Mouse (Mus musculus) small intestine, adult 2 months (tissue): ENCODE measurements around the gene Gal3st1. TPM values are rescaled to one million over a fixed set of nuclear protein-coding genes. Genes with fewer than 3 reads are reported as not detected.

Experiments
- H3K27ac ChIP-seq: fragments of 200-500 bp; 2 replicates; pipeline ENCODE4 v1.5.1; 2012; ENCODE audit warnings: low read depth, low read length, control low read depth, inconsistent platforms; ENCODE audit not compliant: insufficient read depth
- H3K27me3 ChIP-seq: fragments of 200-500 bp; 2 replicates; pipeline ENCODE4 v1.6.1; 2012; ENCODE audit warnings: mild to moderate bottlenecking, moderate library complexity, low read length, inconsistent platforms; ENCODE audit not compliant: control insufficient read depth, insufficient read depth
- H3K36me3 ChIP-seq: fragments of 200-500 bp; 2 replicates; pipeline ENCODE4 v1.6.1; 2012; ENCODE audit warnings: mild to moderate bottlenecking, low read length, control low read depth, inconsistent platforms; ENCODE audit not compliant: control insufficient read depth, insufficient read depth
- H3K4me1 ChIP-seq: fragments of 200-500 bp; 2 replicates; pipeline ENCODE4 v1.6.1; 2012; ENCODE audit warnings: low read length, inconsistent platforms, mixed read lengths; ENCODE audit not compliant: control insufficient read depth, insufficient read depth, insufficient read length
- H3K4me3 ChIP-seq: fragments of 200-500 bp; 2 replicates; pipeline ENCODE4 v1.5.1; 2012; ENCODE audit warnings: low read depth, mild to moderate bottlenecking, control low read depth, inconsistent platforms, low read length, moderate library complexity
- CTCF ChIP-seq: fragments of 200-500 bp; IDR thresholded peaks from 2 replicates; pipeline ENCODE4 v1.5.1; 2012; ENCODE audit warnings: low read depth, mild to moderate bottlenecking, control low read depth, inconsistent platforms, low read length, moderate library complexity, mixed read lengths; ENCODE audit not compliant: insufficient replicate concordance, insufficient read length; ENCODE audit errors: extremely low read depth
- POLR2A ChIP-seq: fragments of 200-500 bp; IDR thresholded peaks from 2 replicates; pipeline ENCODE4 v1.6.1; 2012; ENCODE audit warnings: low read depth, mild to moderate bottlenecking, control low read depth, inconsistent platforms, low read length, moderate library complexity
- WGBS: fragments of 180-500 bp; shearing (Covaris S2); methylation state at CpG from one replicate; pipeline ENCODE4 v1.1.7; 2018; 5-methylcytosine and 5-hydroxymethylcytosine counted together
- polyA plus RNA-seq: library from polyadenylated mRNA; depleted of rRNA; stranded (reverse); fragments of >200 nt; gene quantifications from 2 replicates; pipeline ENCODE4 v1.2.3, GENCODE M21; 2012

Gene Gal3st1
- polyA plus RNA-seq, 1 experiment, result 124 TPM

- TF ChIP-seq POLR2A, result no peak
- no peak for TF ChIP-seq CTCF
- Histone ChIP-seq H3K4me3 (no peak overlapping the region), H3K4me1 (no peaks in the 10 kb centered on the region), H3K36me3 (peaks cover 39% of the 10 kb centered on the region), H3K27ac (no peak overlapping the region), H3K27me3 (no peaks in the 10 kb centered on the region)
- WGBS, result 95% methylated on average over 7 of the region's 7 CpGs
These were observed 13.1 kb upstream of the Gal3st1 start for GRCm38 (mm10) chr11:3970361-3970760.

- 88% methylated on average over 7 of the region's 7 CpGs for WGBS
- Histone ChIP-seq H3K36me3 (peaks cover 63% of the 10 kb centered on the region), H3K27me3 (no peaks in the 10 kb centered on the region), H3K27ac (no peak overlapping the region), H3K4me3 (no peak overlapping the region), H3K4me1 (no peaks in the 10 kb centered on the region)
- TF ChIP-seq CTCF (no peak), POLR2A (no peak)
These were observed 10.4 kb upstream of the Gal3st1 start for GRCm38 (mm10) chr11:3973081-3973480.

GRCm38 (mm10) chr11:3974311-3974710 is 9.1 kb upstream of the Gal3st1 start:
- TF ChIP-seq CTCF (no peak), POLR2A (no peak)
- Histone ChIP-seq H3K36me3 (peaks cover 73% of the 10 kb centered on the region), H3K4me3 (no peak overlapping the region), H3K4me1 (no peaks in the 10 kb centered on the region), H3K27me3 (no peaks in the 10 kb centered on the region), H3K27ac (no peak overlapping the region)
- WGBS, result 69% methylated on average over 3 of the region's 3 CpGs

GRCm38 (mm10) chr11:3976678-3977077 is 6.8 kb upstream of the Gal3st1 start, which contains the start of gene 4930556J24Rik:
Gene 4930556J24Rik, minus strand, starts transcription at chr11:3976778.
- 88% methylated on average over 6 of the region's 6 CpGs for WGBS
- peaks cover 67% of the 10 kb centered on the region for H3K36me3 ChIP-seq
- H3K27me3 ChIP-seq, result no peaks in the 10 kb centered on the region

GRCm38 (mm10) chr11:3978421-3978820 is 5.0 kb upstream of the Gal3st1 start:
- TF ChIP-seq POLR2A (no peak), CTCF (no peak)
- H3K27me3 ChIP-seq, result no peaks in the 10 kb centered on the region
- H3K4me1 ChIP-seq, result peaks cover 12% of the 10 kb centered on the region; the same call in 1 of the 2 replicates
- no peak overlapping the region for H3K27ac ChIP-seq
- peaks cover 54% of the 10 kb centered on the region for H3K36me3 ChIP-seq
- H3K4me3 ChIP-seq, result no peak overlapping the region
- 89% methylated on average over 5 of the region's 5 CpGs for WGBS

More at GRCm38 (mm10) chr11:3976678-3977077, 6.8 kb upstream of the Gal3st1 start, which contains the start of gene 4930556J24Rik:
- no peak within 1 kb of the TSS for H3K27ac ChIP-seq
- no peak for TF ChIP-seq POLR2A
- TF ChIP-seq CTCF, result no peak
- H3K4me1 ChIP-seq, result peaks cover 2% of the 10 kb centered on the region; the same call in 1 of the 2 replicates
- no peak within 1 kb of the TSS for H3K4me3 ChIP-seq

GRCm38 (mm10) chr11:3981536-3981935 is 1.9 kb upstream of the Gal3st1 start:
- Histone ChIP-seq H3K4me3 (no peak overlapping the region), H3K27ac (peak overlapping the region; percentile 93; the same call in 1 of the 2 replicates), H3K36me3 (peaks cover 28% of the 10 kb centered on the region), H3K4me1 (peaks cover 22% of the 10 kb centered on the region; the same call in 1 of the 2 replicates), H3K27me3 (no peaks in the 10 kb centered on the region)
- TF ChIP-seq CTCF (no peak), POLR2A (no peak)
- 62% methylated on average over 6 of the region's 6 CpGs for WGBS

- Histone ChIP-seq H3K36me3 (peaks cover 20% of the 10 kb centered on the region), H3K27me3 (no peaks in the 10 kb centered on the region), H3K4me1 (peaks cover 22% of the 10 kb centered on the region; the same call in 1 of the 2 replicates), H3K4me3 (peak overlapping the region; percentile 78), H3K27ac (peak overlapping the region; percentile 93)
- 27% methylated on average over 7 of the region's 7 CpGs for WGBS
- TF ChIP-seq CTCF (no peak), POLR2A (0 out of 2 replicates have a peak, but pooled peaks have one; percentile 3)
These were observed 894 bp upstream of the Gal3st1 start for GRCm38 (mm10) chr11:3982275-3983209.
